Mouse (Mus musculus) neural tube, embryonic 13.5 days (tissue): ENCODE data around the gene Ogfod2. TPM values are rescaled to one million over a fixed set of nuclear protein-coding genes. Genes with fewer than 3 reads are reported as not detected.

Source experiments
- ATAC-seq: fragments of 200-750 bp; cut with Nextera tagmentation; 2 replicates; pipeline ENCODE4 v1.8.0; 2017; ENCODE audit warnings: low read depth, mild to moderate bottlenecking, moderate TSS enrichment, moderate library complexity
- H3K27ac ChIP-seq: fragments of 300-500 bp; sonication (generic); replicated peaks from 2 replicates; pipeline ENCODE4 v1.5.1; 2015; ENCODE audit warnings: moderate library complexity, mild to moderate bottlenecking, inconsistent platforms
- H3K27me3 ChIP-seq: fragments of 300-500 bp; sonication (generic); 2 replicates; pipeline ENCODE4 v1.6.1; 2015; ENCODE audit warnings: mild to moderate bottlenecking, inconsistent platforms
- H3K36me3 ChIP-seq: fragments of 300-500 bp; sonication (generic); 2 replicates; pipeline ENCODE4 v1.6.1; 2015; ENCODE audit warnings: mild to moderate bottlenecking, inconsistent platforms
- H3K4me1 ChIP-seq: fragments of 300-500 bp; sonication (generic); replicated peaks from 2 replicates; pipeline ENCODE4 v1.6.1; 2015; ENCODE audit warnings: inconsistent platforms
- H3K4me2 ChIP-seq: fragments of 300-500 bp; sonication (generic); 2 replicates; pipeline ENCODE4 v1.6.1; 2015; ENCODE audit warnings: inconsistent platforms, mild to moderate bottlenecking, moderate library complexity
- H3K4me3 ChIP-seq: fragments of 300-500 bp; sonication (generic); 2 replicates; pipeline ENCODE4 v1.5.1; 2015; ENCODE audit warnings: mild to moderate bottlenecking, inconsistent platforms
- H3K9ac ChIP-seq: fragments of 300-500 bp; sonication (generic); 2 replicates; pipeline ENCODE4 v1.6.1; 2015; ENCODE audit warnings: moderate library complexity, mild to moderate bottlenecking, inconsistent platforms
- H3K9me3 ChIP-seq: fragments of 300-500 bp; sonication (generic); 2 replicates; pipeline ENCODE4 v1.6.1; 2016; ENCODE audit warnings: inconsistent platforms
- WGBS: fragments of 180-500 bp; shearing (Covaris S2); methylation state at CpG from one replicate; pipeline ENCODE4 v1.1.7; 2015; 5-methylcytosine and 5-hydroxymethylcytosine counted together
- polyA plus RNA-seq: library from polyadenylated mRNA; unstranded; fragments of >200 nt; fragmentation: Nextera tagmentation; extraction: Ambion mirVana; gene quantifications from 2 replicates; pipeline ENCODE4 v1.2.1, GENCODE M21; 2015

Gene Ogfod2
- polyA plus RNA-seq, 1 experiment from 2014 or later = 34.1 TPM

DNA sequence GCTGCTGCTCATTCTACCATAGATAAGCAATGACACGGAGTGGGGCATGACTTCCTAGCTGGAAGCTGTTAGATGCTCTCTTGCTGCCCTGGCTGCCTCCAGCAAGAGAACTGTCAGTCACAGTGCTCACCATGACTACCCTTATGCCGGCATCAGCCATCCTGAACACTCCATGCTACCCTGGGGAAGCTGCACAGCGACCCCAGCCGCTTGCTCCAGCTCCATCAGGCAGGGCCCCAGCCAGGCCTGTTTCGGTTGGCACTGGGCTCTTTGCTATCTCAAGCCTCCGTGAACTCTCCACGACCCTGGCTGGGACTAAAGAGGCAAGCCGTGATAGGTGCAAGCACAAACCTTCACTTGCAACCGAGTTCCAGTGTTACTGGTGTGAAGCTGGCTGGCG lies 49.7 kb downstream of the Ogfod2 start:
- Histone ChIP-seq H3K27me3 (no peaks in the 10 kb centered on the region), H3K27ac (peak overlapping the region; percentile 55), H3K4me2 (no peak overlapping the region), H3K4me3 (no peak overlapping the region), H3K36me3 (no peaks in the 10 kb centered on the region), H3K4me1 (peaks cover 52% of the 10 kb centered on the region), H3K9me3 (no peaks in the 10 kb centered on the region), H3K9ac (no peak overlapping the region; the same call in 1 of the 2 replicates)
- WGBS = 32% methylated on average over 10 of the region's 10 CpGs
- ATAC-seq = peak; percentile 34; the same call in 1 of the 2 replicates

DNA sequence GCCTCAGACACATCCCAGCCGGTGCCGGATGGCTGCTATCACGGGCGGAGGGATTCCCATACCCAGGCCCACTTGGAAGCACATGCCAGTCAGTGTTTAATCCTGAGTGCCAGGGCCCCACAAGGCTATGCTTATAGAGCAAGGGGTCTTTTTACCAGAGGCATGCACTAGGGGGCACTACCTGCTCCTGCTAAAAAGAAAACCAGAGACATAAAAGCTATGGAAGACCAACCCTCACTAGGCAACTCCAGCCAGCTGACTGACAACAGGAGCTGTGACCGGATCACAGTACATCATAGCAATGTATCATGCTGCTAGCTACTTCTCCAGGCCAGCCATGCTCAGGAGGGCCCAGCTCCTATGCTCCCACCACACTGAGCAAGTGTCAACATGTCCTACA lies 50.5 kb downstream of the Ogfod2 start:
- ATAC-seq = peak; percentile 42
- Histone ChIP-seq H3K9me3 (no peaks in the 10 kb centered on the region), H3K4me2 (no peak overlapping the region), H3K27me3 (no peaks in the 10 kb centered on the region), H3K36me3 (no peaks in the 10 kb centered on the region), H3K27ac (peak overlapping the region; percentile 55; the same call in 1 of the 2 replicates), H3K4me3 (no peak overlapping the region), H3K9ac (0 out of 2 replicates have a peak overlapping the region, but pooled peaks have one; percentile 17), H3K4me1 (peaks cover 59% of the 10 kb centered on the region)
- 42% methylated on average over 5 of the region's 5 CpGs for WGBS

DNA sequence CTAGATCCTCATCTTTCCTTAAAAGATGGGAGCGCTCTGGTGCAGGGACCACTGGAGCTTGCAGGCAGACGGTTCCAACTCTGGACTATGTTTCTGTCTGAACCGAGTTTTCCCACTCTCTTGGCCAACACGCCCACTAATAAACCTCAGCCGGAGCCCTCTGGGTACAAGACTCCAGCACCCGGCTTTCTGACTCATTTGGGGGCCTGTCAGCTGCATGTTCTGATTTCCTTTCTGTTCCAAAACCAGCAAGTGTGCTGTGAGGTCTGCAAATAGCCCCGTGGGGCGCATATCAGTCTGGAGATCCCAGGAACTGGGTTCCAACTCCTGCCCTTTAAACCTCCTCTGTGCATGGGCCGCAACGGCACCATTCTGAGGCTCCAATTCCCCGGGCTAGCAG lies 51.3 kb downstream of the Ogfod2 start:
- Histone ChIP-seq H3K4me3 (no peak overlapping the region), H3K4me2 (no peak overlapping the region), H3K9me3 (no peaks in the 10 kb centered on the region), H3K4me1 (peaks cover 68% of the 10 kb centered on the region), H3K36me3 (no peaks in the 10 kb centered on the region), H3K9ac (no peak overlapping the region), H3K27ac (0 out of 2 replicates have a peak overlapping the region, but pooled peaks have one; percentile 10), H3K27me3 (no peaks in the 10 kb centered on the region)
- WGBS = 61% methylated on average over 11 of the region's 11 CpGs
- ATAC-seq = no peak

Other genes with a start within 250 kb of the Ogfod2 start
- 0.21 TPM in 1 of 2 replicates, not detected in the other for gene Hcar2, start 246.8 kb upstream of the Ogfod2 start, polyA plus RNA-seq
- 0.42 and 0.52 TPM in 2 replicates for gene Hcar1, start 232.3 kb upstream of the Ogfod2 start, polyA plus RNA-seq
- gene Denr, start 205.1 kb upstream of the Ogfod2 start, polyA plus RNA-seq = 133 and 136 TPM in 2 replicates
- 3.6 and 3.8 TPM in 2 replicates for gene Gm43518, start 184.9 kb upstream of the Ogfod2 start, polyA plus RNA-seq
- gene Ccdc62, start 181.6 kb upstream of the Ogfod2 start, polyA plus RNA-seq = 6.9 and 7.0 TPM in 2 replicates
- 17.1 and 22.3 TPM in 2 replicates for gene Hip1r, start 138.7 kb upstream of the Ogfod2 start, polyA plus RNA-seq
- 77.5 and 78.5 TPM in 2 replicates for gene Vps37b, start 80.0 kb upstream of the Ogfod2 start, polyA plus RNA-seq
- gene Abcb9, start 16.5 kb upstream of the Ogfod2 start, polyA plus RNA-seq = 8.1 and 10.3 TPM in 2 replicates
- 79.1 and 81.1 TPM in 2 replicates for gene Arl6ip4, start 3.8 kb downstream of the Ogfod2 start, polyA plus RNA-seq
- 7.9 and 8.4 TPM in 2 replicates for gene Pitpnm2, start 137.5 kb downstream of the Ogfod2 start, polyA plus RNA-seq
- 13.5 and 14.5 TPM in 2 replicates for gene Mphosph9, start 215.7 kb downstream of the Ogfod2 start, polyA plus RNA-seq
- 16.0 and 17.0 TPM in 2 replicates for gene 2810006K23Rik, start 215.8 kb downstream of the Ogfod2 start, polyA plus RNA-seq